Mouse (Mus musculus): ENCODE measurements at regions not wholly inside any gene's neighbourhood (a gene's known extent, or its start where the extent isn't known, plus 50 kb on each side); places are given as distances from the start of the nearest gene placed in this dataset.

DNA sequence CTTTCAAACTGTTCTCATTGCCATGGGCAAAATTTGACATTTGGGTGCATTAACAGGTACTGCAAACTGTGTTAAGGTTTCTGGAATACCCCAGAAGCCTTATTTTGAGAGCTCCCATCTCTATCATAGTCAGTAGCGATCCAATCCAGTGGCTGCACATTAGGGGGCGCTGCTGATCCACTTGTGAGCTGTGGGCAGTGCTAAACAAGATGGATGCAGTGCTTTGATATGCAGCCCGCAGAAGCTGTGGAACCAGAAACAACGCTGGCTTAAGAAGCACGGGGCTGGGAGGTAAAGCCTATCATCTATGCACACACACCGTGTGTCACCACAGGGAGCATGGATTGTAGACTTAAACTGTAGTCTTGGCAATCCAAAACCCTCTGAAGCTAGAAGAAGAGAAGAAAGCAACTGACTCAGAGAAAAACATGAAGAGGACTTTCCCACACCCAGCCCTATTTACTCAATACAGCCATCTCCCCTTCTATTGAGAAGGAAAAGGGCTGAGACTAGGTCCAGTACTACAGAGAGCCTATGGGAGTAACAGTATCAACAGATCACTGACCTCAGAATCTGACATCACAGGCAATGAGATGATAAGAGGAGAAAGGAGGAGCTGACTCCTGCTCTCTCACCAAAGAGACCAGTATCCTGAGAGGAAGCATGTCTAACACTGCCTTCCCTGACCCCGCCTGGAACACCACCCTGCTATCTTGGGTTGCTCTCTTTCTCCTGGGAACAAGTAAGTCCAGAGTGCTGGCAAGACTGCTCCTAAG lies 83.1 kb upstream of the 2210010C04Rik start:
- ATAC-seq (replicated peaks; ENCODE audit: low FRiP score, low TSS enrichment, low read depth), result no peak
- H3K9ac ChIP-seq (ENCODE audit: low read length), result no peak overlapping the region
- no peaks in the 10 kb centered on the region for H3K4me1 ChIP-seq (replicated peaks; ENCODE audit: control insufficient read depth, insufficient read depth, low read length)
- H3K4me2 ChIP-seq (ENCODE audit: low read length), result no peak overlapping the region
- H3K9me3 ChIP-seq (ENCODE audit: control insufficient read depth, low read length), result no peaks in the 10 kb centered on the region
- no peak overlapping the region for H3K27ac ChIP-seq (ENCODE audit: low read depth)
- 11% methylated on average over 7 of the region's 7 CpGs for WGBS
- DNase-seq (ENCODE audit: low spot score), result peak; percentile 56
- H3K27me3 ChIP-seq (replicated peaks; ENCODE audit: control insufficient read depth, insufficient read depth, low read length), result no peaks in the 10 kb centered on the region
- no peaks in the 10 kb centered on the region for H3K36me3 ChIP-seq (ENCODE audit: control insufficient read depth, insufficient read depth, low read length)
- no peak overlapping the region for H3K4me3 ChIP-seq (ENCODE audit: low read depth, low read length)

DNA sequence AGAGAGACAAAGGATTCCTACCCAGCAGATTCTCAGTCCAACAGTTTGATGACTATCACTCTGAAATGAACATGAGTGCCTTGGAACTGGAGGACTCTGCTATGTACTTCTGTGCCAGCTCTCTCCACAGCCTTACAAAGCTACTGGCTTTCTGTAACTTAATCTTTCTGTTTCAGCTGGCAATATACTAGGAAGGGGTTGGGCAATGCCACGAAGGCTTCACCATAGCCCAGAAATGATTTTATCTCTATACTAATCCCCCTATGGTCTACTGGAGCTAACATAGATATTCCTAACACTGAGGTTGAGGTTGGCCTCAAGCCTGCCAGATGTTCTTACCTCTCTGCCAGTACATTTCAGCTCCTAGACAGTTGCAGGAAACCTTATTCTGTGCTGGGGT lies 78.6 kb upstream of the 2210010C04Rik start:
- 48% methylated on average over 1 of the region's 1 CpGs for WGBS

GRCm38 (mm10) chr6:41112861-41113610 lies 77.7 kb upstream of the 2210010C04Rik start:
- Histone ChIP-seq H3K27ac (ENCODE audit: low read depth) (no peak overlapping the region), H3K27me3 (replicated peaks; ENCODE audit: control insufficient read depth, insufficient read depth, low read length) (no peaks in the 10 kb centered on the region), H3K9me3 (ENCODE audit: control insufficient read depth, low read length) (no peaks in the 10 kb centered on the region), H3K4me3 (ENCODE audit: low read depth, low read length) (no peak overlapping the region), H3K36me3 (ENCODE audit: control insufficient read depth, insufficient read depth, low read length) (no peaks in the 10 kb centered on the region), H3K9ac (ENCODE audit: low read length) (no peak overlapping the region), H3K4me1 (replicated peaks; ENCODE audit: control insufficient read depth, insufficient read depth, low read length) (no peaks in the 10 kb centered on the region), H3K4me2 (ENCODE audit: low read length) (no peak overlapping the region)
- DNase-seq (ENCODE audit: low spot score) (peak; percentile 72), ATAC-seq (replicated peaks; ENCODE audit: low FRiP score, low TSS enrichment, low read depth) (no peak)
- WGBS, result 38% methylated on average over 7 of the region's 7 CpGs

More for the DNA sequence above, 78.6 kb upstream of the 2210010C04Rik start:
- Histone ChIP-seq H3K9ac (ENCODE audit: low read length) (no peak overlapping the region), H3K9me3 (ENCODE audit: control insufficient read depth, low read length) (no peaks in the 10 kb centered on the region), H3K4me1 (replicated peaks; ENCODE audit: control insufficient read depth, insufficient read depth, low read length) (no peaks in the 10 kb centered on the region), H3K4me3 (ENCODE audit: low read depth, low read length) (no peak overlapping the region), H3K36me3 (ENCODE audit: control insufficient read depth, insufficient read depth, low read length) (no peaks in the 10 kb centered on the region), H3K4me2 (ENCODE audit: low read length) (no peak overlapping the region), H3K27ac (ENCODE audit: low read depth) (no peak overlapping the region), H3K27me3 (replicated peaks; ENCODE audit: control insufficient read depth, insufficient read depth, low read length) (no peaks in the 10 kb centered on the region)
- no peak for DNase-seq (ENCODE audit: low spot score)
- ATAC-seq (replicated peaks; ENCODE audit: low FRiP score, low TSS enrichment, low read depth), result no peak

GRCm38 (mm10) chr6:41111829-41112228 lies 76.5 kb upstream of the 2210010C04Rik start:
- ATAC-seq (replicated peaks; ENCODE audit: low FRiP score, low TSS enrichment, low read depth), result no peak
- no peak overlapping the region for H3K9ac ChIP-seq (ENCODE audit: low read length)
- H3K27me3 ChIP-seq (replicated peaks; ENCODE audit: control insufficient read depth, insufficient read depth, low read length), result no peaks in the 10 kb centered on the region
- H3K4me2 ChIP-seq (ENCODE audit: low read length), result no peak overlapping the region
- no peak overlapping the region for H3K4me3 ChIP-seq (ENCODE audit: low read depth, low read length)
- H3K36me3 ChIP-seq (ENCODE audit: control insufficient read depth, insufficient read depth, low read length), result no peaks in the 10 kb centered on the region
- no peaks in the 10 kb centered on the region for H3K4me1 ChIP-seq (replicated peaks; ENCODE audit: control insufficient read depth, insufficient read depth, low read length)
- H3K9me3 ChIP-seq (ENCODE audit: control insufficient read depth, low read length), result no peaks in the 10 kb centered on the region
- DNase-seq (ENCODE audit: low spot score), result no peak
- no peak overlapping the region for H3K27ac ChIP-seq (ENCODE audit: low read depth)

- no peak overlapping the region for H3K4me3 ChIP-seq (ENCODE audit: low read depth, low read length)
- no peak for ATAC-seq (replicated peaks; ENCODE audit: low FRiP score, low TSS enrichment, low read depth)
- WGBS, result 55% methylated on average over 1 of the region's 1 CpGs
- no peaks in the 10 kb centered on the region for H3K4me1 ChIP-seq (replicated peaks; ENCODE audit: control insufficient read depth, insufficient read depth, low read length)
- no peaks in the 10 kb centered on the region for H3K27me3 ChIP-seq (replicated peaks; ENCODE audit: control insufficient read depth, insufficient read depth, low read length)
- no peaks in the 10 kb centered on the region for H3K36me3 ChIP-seq (ENCODE audit: control insufficient read depth, insufficient read depth, low read length)
- H3K4me2 ChIP-seq (ENCODE audit: low read length), result no peak overlapping the region
- DNase-seq (ENCODE audit: low spot score), result no peak
- no peak overlapping the region for H3K27ac ChIP-seq (ENCODE audit: low read depth)
- H3K9me3 ChIP-seq (ENCODE audit: control insufficient read depth, low read length), result no peaks in the 10 kb centered on the region
- H3K9ac ChIP-seq (ENCODE audit: low read length), result no peak overlapping the region
These were observed 73.6 kb upstream of the 2210010C04Rik start for GRCm38 (mm10) chr6:41108897-41109296.

GRCm38 (mm10) chr6:41103689-41104400 lies 68.5 kb upstream of the 2210010C04Rik start:
- no peak overlapping the region for H3K27ac ChIP-seq (ENCODE audit: low read depth)
- ATAC-seq (replicated peaks; ENCODE audit: low FRiP score, low TSS enrichment, low read depth) (no peak), DNase-seq (ENCODE audit: low spot score) (no peak)
- no peak overlapping the region for H3K4me2 ChIP-seq (ENCODE audit: low read length)
- 77% methylated on average over 6 of the region's 6 CpGs for WGBS
- H3K27me3 ChIP-seq (replicated peaks; ENCODE audit: control insufficient read depth, insufficient read depth, low read length), result no peaks in the 10 kb centered on the region
- H3K4me1 ChIP-seq (replicated peaks; ENCODE audit: control insufficient read depth, insufficient read depth, low read length), result no peaks in the 10 kb centered on the region
- H3K4me3 ChIP-seq (ENCODE audit: low read depth, low read length), result no peak overlapping the region
- H3K9me3 ChIP-seq (ENCODE audit: control insufficient read depth, low read length), result no peaks in the 10 kb centered on the region
- H3K9ac ChIP-seq (ENCODE audit: low read length), result no peak overlapping the region
- H3K36me3 ChIP-seq (ENCODE audit: control insufficient read depth, insufficient read depth, low read length), result no peaks in the 10 kb centered on the region

GRCm38 (mm10) chr6:41101997-41102396 lies 66.7 kb upstream of the 2210010C04Rik start:
- H3K27ac ChIP-seq (ENCODE audit: low read depth), result no peak overlapping the region
- WGBS, result 76% methylated on average over 2 of the region's 2 CpGs
- no peaks in the 10 kb centered on the region for H3K9me3 ChIP-seq (ENCODE audit: control insufficient read depth, low read length)
- ATAC-seq (replicated peaks; ENCODE audit: low FRiP score, low TSS enrichment, low read depth) (no peak), DNase-seq (ENCODE audit: low spot score) (no peak)
- no peaks in the 10 kb centered on the region for H3K36me3 ChIP-seq (ENCODE audit: control insufficient read depth, insufficient read depth, low read length)
- H3K4me2 ChIP-seq (ENCODE audit: low read length), result no peak overlapping the region
- no peaks in the 10 kb centered on the region for H3K4me1 ChIP-seq (replicated peaks; ENCODE audit: control insufficient read depth, insufficient read depth, low read length)
- H3K9ac ChIP-seq (ENCODE audit: low read length), result no peak overlapping the region
- H3K4me3 ChIP-seq (ENCODE audit: low read depth, low read length), result no peak overlapping the region
- no peaks in the 10 kb centered on the region for H3K27me3 ChIP-seq (replicated peaks; ENCODE audit: control insufficient read depth, insufficient read depth, low read length)

- 87% methylated on average over 2 of the region's 2 CpGs for WGBS
These were observed 64.9 kb upstream of the 2210010C04Rik start for GRCm38 (mm10) chr6:41100258-41100657.

More at GRCm38 (mm10) chr6:41100258-41100657, 64.9 kb upstream of the 2210010C04Rik start:
- no peaks in the 10 kb centered on the region for H3K27me3 ChIP-seq (replicated peaks; ENCODE audit: control insufficient read depth, insufficient read depth, low read length)
- no peak overlapping the region for H3K4me3 ChIP-seq (ENCODE audit: low read depth, low read length)
- no peaks in the 10 kb centered on the region for H3K36me3 ChIP-seq (ENCODE audit: control insufficient read depth, insufficient read depth, low read length)
- H3K4me2 ChIP-seq (ENCODE audit: low read length), result no peak overlapping the region
- no peaks in the 10 kb centered on the region for H3K9me3 ChIP-seq (ENCODE audit: control insufficient read depth, low read length)
- no peak overlapping the region for H3K27ac ChIP-seq (ENCODE audit: low read depth)
- no peak overlapping the region for H3K9ac ChIP-seq (ENCODE audit: low read length)
- no peaks in the 10 kb centered on the region for H3K4me1 ChIP-seq (replicated peaks; ENCODE audit: control insufficient read depth, insufficient read depth, low read length)
- DNase-seq (ENCODE audit: low spot score), result no peak
- no peak for ATAC-seq (replicated peaks; ENCODE audit: low FRiP score, low TSS enrichment, low read depth)
